Mouse (Mus musculus): Measurements from ENCODE around the gene Ahnak2.

DNA sequence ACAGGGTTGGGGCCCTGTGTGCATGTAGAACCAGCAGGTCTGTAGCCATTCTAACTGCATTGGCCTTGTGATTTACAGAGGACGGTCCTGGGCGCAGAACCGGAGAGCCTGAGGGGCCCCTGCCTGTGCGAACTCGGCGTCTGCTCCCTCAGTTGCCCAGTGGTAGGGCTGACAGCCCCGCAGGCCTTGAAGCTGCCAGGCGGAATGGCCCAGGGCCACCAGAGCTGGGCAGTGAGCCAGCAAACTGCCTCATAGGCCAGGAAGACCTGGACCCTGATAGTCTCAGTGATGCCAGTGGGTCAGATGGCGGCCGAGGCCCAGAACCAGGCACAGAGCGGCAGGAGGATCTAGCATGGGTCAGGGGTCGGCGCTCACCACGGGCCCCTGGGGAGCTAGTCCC lies 64.7 kb downstream of the Ahnak2 start:
- TF ChIP-seq CTCF (IDR thresholded peaks at IDR 0.05; ENCODE audit: low read depth, low read length), result no peak
- no peak for TF ChIP-seq POLR2A (IDR thresholded peaks at IDR 0.05; ENCODE audit: extremely low read depth, insufficient read depth, low read length)

All from liver, adult 2 months (tissue).